Mouse (Mus musculus) midbrain, embryonic 10.5 days (tissue): ENCODE data around the gene Ascl3. TPM values are rescaled to one million over a fixed set of nuclear protein-coding genes. Genes with fewer than 3 reads are reported as not detected.

Source experiments
- polyA plus RNA-seq: library from polyadenylated mRNA; unstranded; fragments of >200 nt; fragmentation: Nextera tagmentation; extraction: Ambion mirVana; gene quantifications from 2 replicates; pipeline ENCODE4 v1.2.1, GENCODE M21; 2016

Ascl3 gene
- polyA plus RNA-seq, 1 experiment from 2014 or later: not detected

Other genes starting within 250 kb of the Ascl3 start
- 0.09 and 0.12 TPM in 2 replicates for gene Trim66, start 223.6 kb downstream of the Ascl3 start, polyA plus RNA-seq
- gene Rpl27a, start 212.6 kb downstream of the Ascl3 start, polyA plus RNA-seq: 113 and 126 TPM in 2 replicates
- gene St5, start 28.1 kb downstream of the Ascl3 start, polyA plus RNA-seq: 36.3 and 42.2 TPM in 2 replicates
- gene Akip1, start 28.0 kb downstream of the Ascl3 start, polyA plus RNA-seq: 24.2 and 28.8 TPM in 2 replicates
- gene BC051019, start 7.9 kb downstream of the Ascl3 start, polyA plus RNA-seq: 0.09 and 0.19 TPM in 2 replicates
- gene Tmem9b, start 21.1 kb upstream of the Ascl3 start, polyA plus RNA-seq: 43.8 and 51.9 TPM in 2 replicates
- 1.5 and 2.0 TPM in 2 replicates for gene Nrip3, start 50.3 kb upstream of the Ascl3 start, polyA plus RNA-seq
- gene Scube2, start 134.0 kb upstream of the Ascl3 start, polyA plus RNA-seq: 3.8 and 6.7 TPM in 2 replicates
- 30.2 and 35.4 TPM in 2 replicates for gene Dennd5a, start 228.7 kb upstream of the Ascl3 start, polyA plus RNA-seq